Mouse (Mus musculus): ENCODE results near the gene Il20rb. TPM values are rescaled to one million over a fixed set of nuclear protein-coding genes. Genes with fewer than 3 reads are reported as not detected.

Gene Il20rb
- polyA plus RNA-seq, 1 experiment, result 8.3 TPM

DNA sequence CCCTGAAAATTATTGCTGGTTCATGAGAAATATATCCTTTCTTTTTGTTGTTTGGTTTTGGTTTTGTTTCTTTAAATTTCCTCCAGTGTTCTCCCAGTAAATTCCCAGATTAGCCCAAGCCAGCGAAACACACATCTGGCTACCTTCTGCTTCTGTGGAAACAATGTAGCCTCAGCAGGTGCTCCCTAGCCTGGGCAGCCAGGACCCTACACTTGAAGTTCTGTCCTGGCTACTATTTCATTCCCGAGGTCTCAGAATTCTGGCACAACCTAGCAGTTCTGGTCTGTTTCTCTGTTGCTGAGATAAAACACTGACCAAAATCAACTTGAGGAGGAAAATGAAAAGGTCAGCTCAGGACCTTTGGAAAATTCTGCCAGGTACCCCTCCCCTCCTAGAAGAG is 55.2 kb downstream of the Il20rb start:
- DNase-seq, result no peak
- H3K27ac ChIP-seq (ENCODE audit: control insufficient read depth, insufficient read depth, low read length), result no peak overlapping the region
- H3K27me3 ChIP-seq (ENCODE audit: control insufficient read depth, insufficient read depth, low read length), result no peaks in the 10 kb centered on the region
- H3K4me1 ChIP-seq (replicated peaks; ENCODE audit: control insufficient read depth, insufficient read depth, low read length), result peaks cover 2% of the 10 kb centered on the region; the same call in 1 of the 2 replicates
- TF ChIP-seq POLR2A (IDR thresholded peaks at IDR 0.05; ENCODE audit: control insufficient read depth, extremely low read depth, insufficient read depth, low read length, poor library complexity), result no peak
- TF ChIP-seq CTCF (IDR thresholded peaks at IDR 0.05; ENCODE audit: borderline replicate concordance, control insufficient read depth, extremely low read depth, insufficient read depth, low read length, poor library complexity), result no peak
- WGBS, result 92% methylated on average over 2 of the region's 2 CpGs
- H3K36me3 ChIP-seq (ENCODE audit: control insufficient read depth, insufficient read depth, low read length), result no peaks in the 10 kb centered on the region
- H3K4me3 ChIP-seq (ENCODE audit: control insufficient read depth, insufficient read depth, low read length), result no peak overlapping the region

- Histone ChIP-seq H3K4me1 (replicated peaks; ENCODE audit: control insufficient read depth, insufficient read depth, low read length) (peaks cover 2% of the 10 kb centered on the region; the same call in 1 of the 2 replicates), H3K27me3 (ENCODE audit: control insufficient read depth, insufficient read depth, low read length) (no peaks in the 10 kb centered on the region), H3K4me3 (ENCODE audit: control insufficient read depth, insufficient read depth, low read length) (no peak overlapping the region), H3K36me3 (ENCODE audit: control insufficient read depth, insufficient read depth, low read length) (no peaks in the 10 kb centered on the region), H3K27ac (ENCODE audit: control insufficient read depth, insufficient read depth, low read length) (no peak overlapping the region)
- TF ChIP-seq POLR2A (IDR thresholded peaks at IDR 0.05; ENCODE audit: control insufficient read depth, extremely low read depth, insufficient read depth, low read length, poor library complexity) (no peak), CTCF (IDR thresholded peaks at IDR 0.05; ENCODE audit: borderline replicate concordance, control insufficient read depth, extremely low read depth, insufficient read depth, low read length, poor library complexity) (no peak)
- WGBS, result 83% methylated on average over 2 of the region's 2 CpGs
- DNase-seq, result no peak
These were observed 55.7 kb downstream of the Il20rb start for GRCm38 (mm10) chr9:100430911-100431310.

GRCm38 (mm10) chr9:100419644-100420043 is 66.9 kb downstream of the Il20rb start:
- DNase-seq, result no peak
- H3K4me3 ChIP-seq (ENCODE audit: control insufficient read depth, insufficient read depth, low read length), result no peak overlapping the region
- WGBS, result 95% methylated on average over 8 of the region's 8 CpGs
- TF ChIP-seq POLR2A (IDR thresholded peaks at IDR 0.05; ENCODE audit: control insufficient read depth, extremely low read depth, insufficient read depth, low read length, poor library complexity) (no peak), CTCF (IDR thresholded peaks at IDR 0.05; ENCODE audit: borderline replicate concordance, control insufficient read depth, extremely low read depth, insufficient read depth, low read length, poor library complexity) (no peak)
- H3K27ac ChIP-seq (ENCODE audit: control insufficient read depth, insufficient read depth, low read length), result no peak overlapping the region
- H3K27me3 ChIP-seq (ENCODE audit: control insufficient read depth, insufficient read depth, low read length), result no peaks in the 10 kb centered on the region
- no peaks in the 10 kb centered on the region for H3K36me3 ChIP-seq (ENCODE audit: control insufficient read depth, insufficient read depth, low read length)
- H3K4me1 ChIP-seq (replicated peaks; ENCODE audit: control insufficient read depth, insufficient read depth, low read length), result no peaks in the 10 kb centered on the region

- no peaks in the 10 kb centered on the region for H3K4me1 ChIP-seq (replicated peaks; ENCODE audit: control insufficient read depth, insufficient read depth, low read length)
- no peak for DNase-seq
- H3K27ac ChIP-seq (ENCODE audit: control insufficient read depth, insufficient read depth, low read length), result no peak overlapping the region
- no peaks in the 10 kb centered on the region for H3K27me3 ChIP-seq (ENCODE audit: control insufficient read depth, insufficient read depth, low read length)
- no peak overlapping the region for H3K4me3 ChIP-seq (ENCODE audit: control insufficient read depth, insufficient read depth, low read length)
- no peaks in the 10 kb centered on the region for H3K36me3 ChIP-seq (ENCODE audit: control insufficient read depth, insufficient read depth, low read length)
- 47% methylated on average over 8 of the region's 8 CpGs for WGBS
- no peak for TF ChIP-seq POLR2A (IDR thresholded peaks at IDR 0.05; ENCODE audit: control insufficient read depth, extremely low read depth, insufficient read depth, low read length, poor library complexity)
These were observed 67.5 kb downstream of the Il20rb start for GRCm38 (mm10) chr9:100419103-100419502.

DNA sequence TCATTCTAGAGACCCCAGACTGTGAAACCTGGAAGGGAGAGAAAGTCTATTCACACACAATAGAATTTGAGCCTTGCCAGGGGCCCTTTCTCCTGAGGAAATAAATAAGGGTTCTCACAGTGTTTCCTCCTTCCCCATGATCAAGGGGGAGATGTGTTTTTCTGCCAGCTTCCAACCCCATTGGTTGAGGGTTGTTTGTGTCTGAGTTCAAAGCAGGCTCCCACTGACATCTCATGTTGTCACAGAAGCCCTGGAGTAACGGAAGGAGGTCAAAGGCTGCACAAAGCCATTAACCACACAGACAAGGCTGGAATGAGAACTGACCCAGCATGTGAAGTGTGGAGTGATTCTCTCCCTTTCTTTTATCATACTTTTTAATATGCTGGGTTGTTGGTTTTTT is 69.8 kb downstream of the Il20rb start:
- no peaks in the 10 kb centered on the region for H3K36me3 ChIP-seq (ENCODE audit: control insufficient read depth, insufficient read depth, low read length)
- DNase-seq, result no peak
- H3K27me3 ChIP-seq (ENCODE audit: control insufficient read depth, insufficient read depth, low read length), result no peaks in the 10 kb centered on the region
- TF ChIP-seq POLR2A (IDR thresholded peaks at IDR 0.05; ENCODE audit: control insufficient read depth, extremely low read depth, insufficient read depth, low read length, poor library complexity), result no peak
- no peak for TF ChIP-seq CTCF (IDR thresholded peaks at IDR 0.05; ENCODE audit: borderline replicate concordance, control insufficient read depth, extremely low read depth, insufficient read depth, low read length, poor library complexity)
- WGBS, result 97% methylated on average over 1 of the region's 1 CpGs
- H3K4me3 ChIP-seq (ENCODE audit: control insufficient read depth, insufficient read depth, low read length), result no peak overlapping the region
- no peak overlapping the region for H3K27ac ChIP-seq (ENCODE audit: control insufficient read depth, insufficient read depth, low read length)
- no peaks in the 10 kb centered on the region for H3K4me1 ChIP-seq (replicated peaks; ENCODE audit: control insufficient read depth, insufficient read depth, low read length)

- 94% methylated on average over 6 of the region's 6 CpGs for WGBS
- H3K27ac ChIP-seq (ENCODE audit: control insufficient read depth, insufficient read depth, low read length), result no peak overlapping the region
- no peaks in the 10 kb centered on the region for H3K27me3 ChIP-seq (ENCODE audit: control insufficient read depth, insufficient read depth, low read length)
- H3K36me3 ChIP-seq (ENCODE audit: control insufficient read depth, insufficient read depth, low read length), result no peaks in the 10 kb centered on the region
- no peaks in the 10 kb centered on the region for H3K4me1 ChIP-seq (replicated peaks; ENCODE audit: control insufficient read depth, insufficient read depth, low read length)
- DNase-seq, result no peak
- H3K4me3 ChIP-seq (ENCODE audit: control insufficient read depth, insufficient read depth, low read length), result no peak overlapping the region
- no peak for TF ChIP-seq POLR2A (IDR thresholded peaks at IDR 0.05; ENCODE audit: control insufficient read depth, extremely low read depth, insufficient read depth, low read length, poor library complexity)
- TF ChIP-seq CTCF (IDR thresholded peaks at IDR 0.05; ENCODE audit: borderline replicate concordance, control insufficient read depth, extremely low read depth, insufficient read depth, low read length, poor library complexity), result no peak
These were observed 70.3 kb downstream of the Il20rb start for GRCm38 (mm10) chr9:100416299-100416698.

- H3K4me3 ChIP-seq (ENCODE audit: control insufficient read depth, insufficient read depth, low read length), result no peak overlapping the region
- DNase-seq, result no peak
- WGBS, result 41% methylated on average over 7 of the region's 7 CpGs
- H3K4me1 ChIP-seq (replicated peaks; ENCODE audit: control insufficient read depth, insufficient read depth, low read length), result no peaks in the 10 kb centered on the region
- H3K27me3 ChIP-seq (ENCODE audit: control insufficient read depth, insufficient read depth, low read length), result no peaks in the 10 kb centered on the region
- TF ChIP-seq CTCF (IDR thresholded peaks at IDR 0.05; ENCODE audit: borderline replicate concordance, control insufficient read depth, extremely low read depth, insufficient read depth, low read length, poor library complexity), result no peak
- no peak for TF ChIP-seq POLR2A (IDR thresholded peaks at IDR 0.05; ENCODE audit: control insufficient read depth, extremely low read depth, insufficient read depth, low read length, poor library complexity)
- H3K27ac ChIP-seq (ENCODE audit: control insufficient read depth, insufficient read depth, low read length), result no peak overlapping the region
- H3K36me3 ChIP-seq (ENCODE audit: control insufficient read depth, insufficient read depth, low read length), result no peaks in the 10 kb centered on the region
These were observed 71.1 kb downstream of the Il20rb start for GRCm38 (mm10) chr9:100415328-100415979.

Other genes starting within 250 kb of the Il20rb start
- 4.4 and 7.0 TPM in 2 replicates for gene Nck1, start 59.3 kb upstream of the Il20rb start, polyA plus RNA-seq (2012; rRNA removed)
- 0.15 and 0.38 TPM in 2 replicates for gene Slc35g2, start 84.3 kb upstream of the Il20rb start, polyA plus RNA-seq (2012; rRNA removed)
- 7.9 and 10.2 TPM in 2 replicates for gene Stag1, start 111.0 kb upstream of the Il20rb start, polyA plus RNA-seq (2012; rRNA removed)

All from thymus, adult 2 months (tissue).